In the genomic region with DNA sequence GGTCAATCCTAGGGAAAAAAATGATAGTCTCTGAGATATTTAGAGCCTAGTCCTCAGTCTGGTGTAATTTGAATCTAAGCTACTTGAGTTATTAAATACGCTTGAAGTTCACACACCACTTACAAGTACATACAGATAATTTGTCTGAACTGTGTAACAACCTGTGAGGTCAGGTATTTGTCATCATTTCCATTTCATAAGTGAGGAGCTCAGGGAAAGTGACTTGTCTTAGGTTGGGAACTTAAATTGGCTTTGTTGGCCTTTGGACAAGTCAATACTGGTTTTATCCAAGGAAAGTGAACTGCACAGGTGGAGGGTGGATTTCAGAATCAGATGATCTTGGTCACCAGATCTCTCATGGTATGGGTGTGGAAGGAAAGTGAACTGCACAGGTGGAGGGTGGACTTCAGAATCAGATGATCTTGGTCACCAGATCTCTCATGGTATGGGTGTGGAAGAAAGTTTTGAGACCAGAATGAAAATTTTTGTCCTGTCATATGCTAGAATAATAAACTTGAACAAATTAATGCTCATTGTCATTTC, we compare ENCODE assay signal across 15 mouse cellular contexts.
"Had no signal": no experiment of that assay in that cellular context is flagged by ENCODE, and none has a peak within 500 bp of the region (broad histone marks: within the 10 kb centered on the region; RNA-seq: fewer than 3 reads in every experiment).

No protein-coding gene starts in this region.

- H3K4me3 ChIP-seq: lung, embryonic 15.5 days; megakaryocyte, embryonic 14.5 days; midbrain, embryonic 13.5 days; midbrain, embryonic 15.5 days; neural tube, embryonic 12.5 days; stomach, embryonic 15.5 days had no signal

- H3K9me3 ChIP-seq: lung, embryonic 15.5 days; megakaryocyte, embryonic 14.5 days; midbrain, embryonic 13.5 days; midbrain, embryonic 15.5 days; neural tube, embryonic 12.5 days; stomach, embryonic 15.5 days had no signal

- H3K27ac ChIP-seq: lung, embryonic 15.5 days; macrophage; midbrain, embryonic 15.5 days; neural tube, embryonic 12.5 days; stomach, embryonic 15.5 days; stomach, postnatal 0 days had no signal

- DNase-seq: lung, adult 2 months; lung, postnatal 14 days; thymus, adult 2 months; thymus, postnatal 25 days; thymus, postnatal 4 days had no signal

- H3K4me2 ChIP-seq: lung, embryonic 15.5 days; midbrain, embryonic 11.5 days; midbrain, embryonic 13.5 days; midbrain, embryonic 15.5 days; neural tube, embryonic 12.5 days; stomach, embryonic 15.5 days had no signal

- H3K27me3 ChIP-seq: lung, embryonic 15.5 days; megakaryocyte, embryonic 14.5 days; midbrain, embryonic 13.5 days; midbrain, embryonic 15.5 days; neural tube, embryonic 12.5 days; stomach, embryonic 15.5 days had no signal

- ATAC-seq: lung, postnatal 0 days; midbrain, embryonic 13.5 days had no signal

- H3K4me1 ChIP-seq: lung, embryonic 15.5 days; megakaryocyte, embryonic 14.5 days; midbrain, embryonic 15.5 days; neural tube, embryonic 12.5 days; stomach, embryonic 15.5 days had no signal

- H3K9ac ChIP-seq: lung, embryonic 15.5 days; midbrain, embryonic 13.5 days; midbrain, embryonic 15.5 days; neural tube, embryonic 12.5 days; stomach, embryonic 15.5 days had no signal
